Mouse (Mus musculus): ENCODE measurements around the gene Tspan3. TPM values are rescaled to one million over a fixed set of nuclear protein-coding genes. Genes with fewer than 3 reads are reported as not detected.
A peak's percentile ranks its signal among the peaks of the same experiment; 100 is the strongest.

Tspan3 gene
- total and polyA plus RNA-seq, 2 experiments, result 4.7 to 7.3 TPM

GRCm38 (mm10) chr9:56119651-56120050 is 45.6 kb downstream of the Tspan3 start:
- Histone ChIP-seq H3K79me2 (ENCODE audit: control insufficient read depth, insufficient read depth, low read length) (no peaks in the 10 kb centered on the region), H3K4me3 (ENCODE audit: insufficient read depth, low read depth, low read length) (no peak overlapping the region), H3K9ac (ENCODE audit: low read depth, low read length) (no peak overlapping the region), H3K27ac (replicated peaks; ENCODE audit: insufficient read depth, low read depth, low read length) (no peak overlapping the region), H3K4me1 (ENCODE audit: control insufficient read depth, insufficient read depth, low read length) (no peaks in the 10 kb centered on the region), H3K27me3 (ENCODE audit: control insufficient read depth, insufficient read depth, low read length) (no peaks in the 10 kb centered on the region), H3K36me3 (ENCODE audit: control insufficient read depth, insufficient read depth, low read length) (no peaks in the 10 kb centered on the region)
- TF ChIP-seq POLR2A (IDR thresholded peaks at IDR 0.05; ENCODE audit: extremely low read depth, insufficient read depth, low read length), result no peak
- no peak for TF ChIP-seq CTCF (IDR thresholded peaks at IDR 0.05; ENCODE audit: low read depth, low read length)
- WGBS, result 84% methylated on average over 2 of the region's 2 CpGs
- DNase-seq (ENCODE audit: extremely low read depth, low read depth, low spot score), result no peak

GRCm38 (mm10) chr9:56118582-56118981 is 46.7 kb downstream of the Tspan3 start:
- Histone ChIP-seq H3K79me2 (ENCODE audit: control insufficient read depth, insufficient read depth, low read length) (no peaks in the 10 kb centered on the region), H3K4me1 (ENCODE audit: control insufficient read depth, insufficient read depth, low read length) (no peaks in the 10 kb centered on the region), H3K4me3 (ENCODE audit: insufficient read depth, low read depth, low read length) (peak overlapping the region; percentile 12; the same call in 1 of the 2 replicates), H3K9ac (ENCODE audit: low read depth, low read length) (no peak overlapping the region), H3K36me3 (ENCODE audit: control insufficient read depth, insufficient read depth, low read length) (no peaks in the 10 kb centered on the region), H3K27me3 (ENCODE audit: control insufficient read depth, insufficient read depth, low read length) (no peaks in the 10 kb centered on the region), H3K27ac (replicated peaks; ENCODE audit: insufficient read depth, low read depth, low read length) (no peak overlapping the region)
- peak; percentile 93 for TF ChIP-seq CTCF (IDR thresholded peaks at IDR 0.05; ENCODE audit: low read depth, low read length)
- TF ChIP-seq POLR2A (IDR thresholded peaks at IDR 0.05; ENCODE audit: extremely low read depth, insufficient read depth, low read length), result no peak
- peak; percentile 42 for DNase-seq (ENCODE audit: extremely low read depth, low read depth, low spot score)
- whole genome bisulfite sequencing, result 6% methylated on average over 14 of the region's 14 CpGs

DNA sequence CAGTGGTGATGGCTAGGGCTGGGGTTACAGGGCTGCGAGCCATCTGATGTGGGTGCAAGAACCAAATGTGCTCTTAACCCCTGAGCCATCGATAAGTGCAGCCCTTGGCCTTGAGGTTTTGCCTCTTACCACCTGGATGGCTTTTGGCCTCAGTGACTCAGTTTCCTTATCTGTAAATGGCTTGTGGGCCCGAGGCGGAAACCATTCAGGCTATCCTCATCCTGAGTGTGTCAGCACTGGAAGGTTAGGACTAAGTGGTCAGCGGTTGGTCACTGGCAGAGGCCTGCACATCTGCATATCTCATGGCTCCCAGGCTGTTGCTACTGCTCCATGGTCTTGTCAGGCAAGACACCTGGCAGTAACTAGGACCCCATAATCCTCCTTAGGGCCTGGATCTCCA is 47.2 kb downstream of the Tspan3 start:
- Histone ChIP-seq H3K36me3 (ENCODE audit: control insufficient read depth, insufficient read depth, low read length) (no peaks in the 10 kb centered on the region), H3K9ac (ENCODE audit: low read depth, low read length) (no peak overlapping the region), H3K4me1 (ENCODE audit: control insufficient read depth, insufficient read depth, low read length) (no peaks in the 10 kb centered on the region), H3K79me2 (ENCODE audit: control insufficient read depth, insufficient read depth, low read length) (no peaks in the 10 kb centered on the region), H3K4me3 (ENCODE audit: insufficient read depth, low read depth, low read length) (no peak overlapping the region), H3K27me3 (ENCODE audit: control insufficient read depth, insufficient read depth, low read length) (no peaks in the 10 kb centered on the region), H3K27ac (replicated peaks; ENCODE audit: insufficient read depth, low read depth, low read length) (no peak overlapping the region)
- 86% methylated on average over 5 of the region's 5 CpGs for WGBS
- DNase-seq (ENCODE audit: extremely low read depth, low read depth, low spot score), result no peak
- TF ChIP-seq POLR2A (IDR thresholded peaks at IDR 0.05; ENCODE audit: extremely low read depth, insufficient read depth, low read length) (no peak), CTCF (IDR thresholded peaks at IDR 0.05; ENCODE audit: low read depth, low read length) (no peak)

DNA sequence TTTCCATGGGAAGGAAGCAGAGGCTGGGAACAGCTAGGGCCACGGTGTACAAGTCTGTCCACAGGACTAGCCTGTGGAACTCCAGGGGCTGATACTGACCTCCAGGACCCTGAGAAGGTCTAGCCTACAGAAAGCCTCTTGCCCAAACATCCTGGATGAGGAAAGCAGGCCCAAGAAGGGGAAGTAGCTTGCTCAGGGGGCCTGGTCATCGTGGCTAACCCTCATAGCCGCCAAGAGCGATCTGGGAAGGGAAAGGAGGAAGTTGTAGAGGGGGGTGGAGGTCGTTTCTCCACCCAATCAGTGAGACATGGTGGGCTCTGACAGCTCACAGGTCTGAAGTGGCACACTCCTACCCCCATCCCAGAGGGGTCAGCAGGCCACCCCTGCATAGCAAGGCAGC is 57.1 kb downstream of the Tspan3 start:
- 79% methylated on average over 5 of the region's 5 CpGs for WGBS
- no peak overlapping the region for H3K27ac ChIP-seq (replicated peaks; ENCODE audit: insufficient read depth, low read depth, low read length)
- TF ChIP-seq POLR2A (IDR thresholded peaks at IDR 0.05; ENCODE audit: extremely low read depth, insufficient read depth, low read length) (no peak), CTCF (IDR thresholded peaks at IDR 0.05; ENCODE audit: low read depth, low read length) (no peak)

GRCm38 (mm10) chr9:56107527-56107926 is 57.8 kb downstream of the Tspan3 start:
- Histone ChIP-seq H3K4me1 (ENCODE audit: control insufficient read depth, insufficient read depth, low read length) (no peaks in the 10 kb centered on the region), H3K36me3 (ENCODE audit: control insufficient read depth, insufficient read depth, low read length) (no peaks in the 10 kb centered on the region), H3K79me2 (ENCODE audit: control insufficient read depth, insufficient read depth, low read length) (no peaks in the 10 kb centered on the region), H3K4me3 (ENCODE audit: insufficient read depth, low read depth, low read length) (no peak overlapping the region), H3K27me3 (ENCODE audit: control insufficient read depth, insufficient read depth, low read length) (no peaks in the 10 kb centered on the region), H3K27ac (replicated peaks; ENCODE audit: insufficient read depth, low read depth, low read length) (no peak overlapping the region), H3K9ac (ENCODE audit: low read depth, low read length) (no peak overlapping the region)
- no peak for DNase-seq (ENCODE audit: extremely low read depth, low read depth, low spot score)
- WGBS, result 78% methylated on average over 6 of the region's 6 CpGs
- TF ChIP-seq POLR2A (IDR thresholded peaks at IDR 0.05; ENCODE audit: extremely low read depth, insufficient read depth, low read length) (no peak), CTCF (IDR thresholded peaks at IDR 0.05; ENCODE audit: low read depth, low read length) (no peak)

More for the DNA sequence above, 57.1 kb downstream of the Tspan3 start:
- Histone ChIP-seq H3K4me1 (ENCODE audit: control insufficient read depth, insufficient read depth, low read length) (no peaks in the 10 kb centered on the region), H3K79me2 (ENCODE audit: control insufficient read depth, insufficient read depth, low read length) (no peaks in the 10 kb centered on the region), H3K4me3 (ENCODE audit: insufficient read depth, low read depth, low read length) (no peak overlapping the region), H3K36me3 (ENCODE audit: control insufficient read depth, insufficient read depth, low read length) (no peaks in the 10 kb centered on the region), H3K27me3 (ENCODE audit: control insufficient read depth, insufficient read depth, low read length) (no peaks in the 10 kb centered on the region), H3K9ac (ENCODE audit: low read depth, low read length) (no peak overlapping the region)
- peak; percentile 16 for DNase-seq (ENCODE audit: extremely low read depth, low read depth, low spot score)

DNA sequence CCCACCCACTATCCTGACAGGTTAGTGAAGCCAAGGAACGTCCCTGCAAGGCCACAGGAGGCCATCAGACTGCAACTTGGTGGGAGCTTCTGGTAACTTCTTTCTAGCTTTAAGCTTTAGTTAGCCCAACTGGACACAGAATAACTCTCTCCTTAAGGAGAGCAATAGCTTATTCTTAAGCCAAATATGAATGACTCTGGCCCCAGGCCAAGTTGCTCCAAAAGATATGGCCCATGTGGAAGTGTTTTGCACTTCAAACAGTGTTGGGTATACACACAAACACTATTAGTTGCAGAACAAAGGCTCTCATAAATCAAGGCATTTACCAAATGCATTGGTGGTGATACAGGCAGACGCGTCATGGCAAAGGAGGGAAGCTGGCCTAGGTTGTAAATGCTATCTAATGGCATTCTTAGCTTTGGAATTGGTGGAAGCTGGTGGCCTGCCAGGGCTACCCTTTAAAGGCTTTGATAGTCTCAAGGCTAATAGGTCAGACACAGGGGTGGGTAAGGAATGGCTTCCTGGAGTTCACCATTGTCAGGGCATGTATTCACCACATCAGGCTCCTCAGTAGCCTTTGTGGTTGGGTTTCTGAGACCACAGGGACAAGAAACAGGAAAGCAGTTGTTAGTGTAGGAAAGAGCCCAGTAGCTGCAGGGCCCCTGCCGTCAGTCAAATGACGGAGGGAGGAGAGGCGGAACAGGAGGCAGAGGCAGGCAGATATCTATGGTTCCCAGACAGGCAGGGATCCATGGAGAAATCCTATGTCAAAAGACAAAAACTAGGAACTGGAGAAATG is 58.8 kb downstream of the Tspan3 start:
- Histone ChIP-seq H3K4me1 (ENCODE audit: control insufficient read depth, insufficient read depth, low read length) (no peaks in the 10 kb centered on the region), H3K9ac (ENCODE audit: low read depth, low read length) (no peak overlapping the region), H3K36me3 (ENCODE audit: control insufficient read depth, insufficient read depth, low read length) (no peaks in the 10 kb centered on the region), H3K27me3 (ENCODE audit: control insufficient read depth, insufficient read depth, low read length) (no peaks in the 10 kb centered on the region), H3K4me3 (ENCODE audit: insufficient read depth, low read depth, low read length) (no peak overlapping the region), H3K27ac (replicated peaks; ENCODE audit: insufficient read depth, low read depth, low read length) (no peak overlapping the region), H3K79me2 (ENCODE audit: control insufficient read depth, insufficient read depth, low read length) (no peaks in the 10 kb centered on the region)
- WGBS, result 91% methylated on average over 6 of the region's 6 CpGs
- no peak for DNase-seq (ENCODE audit: extremely low read depth, low read depth, low spot score)
- TF ChIP-seq CTCF (IDR thresholded peaks at IDR 0.05; ENCODE audit: low read depth, low read length), result no peak

Data from liver, adult 2 months (tissue).